Mouse (Mus musculus) E14TG2a.4 (cell line): ENCODE data around the gene Top2a.

ENCODE experiments used
- CTCF ChIP-seq: conservative IDR thresholded peaks from 2 replicates; pipeline ENCODE4 v1.5.1; 2014; ENCODE audit warnings: low read length
- NANOG ChIP-seq: IDR thresholded peaks from 2 replicates; pipeline ENCODE4 v1.6.1; 2014; ENCODE audit warnings: borderline replicate concordance, low read length, mixed read lengths
- POU5F1 ChIP-seq: IDR thresholded peaks from 2 replicates; pipeline ENCODE4 v1.6.1; 2014; ENCODE audit warnings: low read length, borderline replicate concordance

- TF ChIP-seq CTCF (no peak), NANOG (no peak), POU5F1 (no peak)
These were observed 28.0 kb downstream of the Top2a start for GRCm38 (mm10) chr11:98995987-98996386.
